Mouse (Mus musculus) liver, embryonic 13.5 days (tissue): Measurements from ENCODE around the gene Tcta. TPM values are rescaled to one million over a fixed set of nuclear protein-coding genes. Genes with fewer than 3 reads are reported as not detected.

Source experiments
- ATAC-seq: fragments of 200-750 bp; cut with Nextera tagmentation; 2 replicates; pipeline ENCODE4 v1.8.0; 2017; ENCODE audit warnings: low read depth, mild to moderate bottlenecking, moderate number of reproducible peaks, moderate library complexity
- DNase-seq: peaks from one replicate; pipeline ENCODE4 v3.0.0; 2022
- H3K27ac ChIP-seq: fragments of 300-500 bp; sonication (generic); 2 replicates; pipeline ENCODE4 v1.5.1; 2015; ENCODE audit warnings: moderate library complexity, mild to moderate bottlenecking, inconsistent platforms
- H3K27me3 ChIP-seq: fragments of 300-500 bp; sonication (generic); 2 replicates; pipeline ENCODE4 v1.6.1; 2015; ENCODE audit warnings: mild to moderate bottlenecking, inconsistent platforms
- H3K36me3 ChIP-seq: fragments of 300-500 bp; sonication (generic); 2 replicates; pipeline ENCODE4 v1.6.1; 2015; ENCODE audit warnings: mild to moderate bottlenecking, inconsistent platforms
- H3K4me1 ChIP-seq: fragments of 300-500 bp; sonication (generic); replicated peaks from 2 replicates; pipeline ENCODE4 v1.6.1; 2015; ENCODE audit warnings: inconsistent platforms
- H3K4me2 ChIP-seq: fragments of 300-500 bp; sonication (generic); 2 replicates; pipeline ENCODE4 v1.6.1; 2015; ENCODE audit warnings: inconsistent platforms, mild to moderate bottlenecking, moderate library complexity
- H3K4me3 ChIP-seq: fragments of 300-500 bp; sonication (generic); replicated peaks from 2 replicates; pipeline ENCODE4 v1.5.1; 2015; ENCODE audit warnings: mild to moderate bottlenecking, inconsistent platforms
- H3K9ac ChIP-seq: fragments of 300-500 bp; sonication (generic); 2 replicates; pipeline ENCODE4 v1.6.1; 2015; ENCODE audit warnings: mild to moderate bottlenecking, inconsistent platforms
- H3K9me3 ChIP-seq: fragments of 300-500 bp; sonication (generic); replicated peaks from 2 replicates; pipeline ENCODE4 v1.6.1; 2016; ENCODE audit warnings: inconsistent platforms
- WGBS: fragments of 180-500 bp; shearing (Covaris S2); methylation state at CpG from one replicate; pipeline ENCODE4 v1.1.7; 2015; ENCODE audit not compliant: insufficient replicate concordance; 5-methylcytosine and 5-hydroxymethylcytosine counted together
- polyA plus RNA-seq: library from polyadenylated mRNA; unstranded; fragments of >200 nt; fragmentation: Nextera tagmentation; extraction: Ambion mirVana; gene quantifications from 2 replicates; pipeline ENCODE4 v1.2.1, GENCODE M21; 2015

Tcta gene
- polyA plus RNA-seq, 1 experiment from 2014 or later: 12.7 TPM

DNA sequence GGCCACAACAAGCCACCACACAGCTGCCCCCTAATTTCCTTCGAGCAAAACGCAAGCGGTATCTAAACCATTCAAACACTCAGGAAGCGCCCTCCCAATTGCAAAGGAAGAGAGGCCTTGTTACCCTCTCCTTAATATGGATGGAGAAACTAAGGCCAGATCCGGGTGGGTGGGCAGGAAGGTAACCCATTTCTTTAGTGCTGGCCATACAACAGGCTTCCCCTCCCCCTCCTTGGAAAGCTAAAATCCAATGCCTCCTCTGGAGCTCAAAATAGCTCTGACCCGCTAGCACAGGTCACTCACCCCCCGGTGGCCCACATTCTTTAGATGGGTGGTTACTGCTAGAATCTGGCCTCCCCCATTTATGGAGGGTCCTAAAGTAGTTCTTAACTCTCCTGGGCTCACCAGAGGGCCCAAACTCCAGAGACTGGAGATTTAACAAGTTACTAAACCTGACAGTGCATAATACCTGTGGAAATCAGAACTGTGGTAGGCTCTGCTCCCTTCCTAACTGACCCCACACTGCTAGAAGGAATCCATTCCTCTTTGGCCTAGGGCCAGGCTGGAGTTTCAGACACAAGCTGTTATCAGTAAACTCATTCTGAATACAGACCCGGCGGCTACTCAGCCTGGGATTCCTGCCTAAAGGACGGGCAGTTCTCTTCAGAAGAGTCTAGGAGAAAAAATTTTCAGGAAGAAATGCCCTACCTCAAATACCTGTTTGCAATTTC lies 41.6 kb downstream of the Tcta start:
- Histone ChIP-seq H3K4me2 (peak overlapping the region; percentile 100), H3K4me3 (peak overlapping the region; percentile 88), H3K36me3 (no peaks in the 10 kb centered on the region), H3K27me3 (no peaks in the 10 kb centered on the region), H3K4me1 (peaks cover 36% of the 10 kb centered on the region), H3K9ac (peak overlapping the region; percentile 51), H3K27ac (peak overlapping the region; percentile 91), H3K9me3 (no peaks in the 10 kb centered on the region)
- WGBS: 13% methylated on average over 10 of the region's 10 CpGs
- ATAC-seq (no peak; the same call in 1 of the 2 replicates), DNase-seq (no peak)

DNA sequence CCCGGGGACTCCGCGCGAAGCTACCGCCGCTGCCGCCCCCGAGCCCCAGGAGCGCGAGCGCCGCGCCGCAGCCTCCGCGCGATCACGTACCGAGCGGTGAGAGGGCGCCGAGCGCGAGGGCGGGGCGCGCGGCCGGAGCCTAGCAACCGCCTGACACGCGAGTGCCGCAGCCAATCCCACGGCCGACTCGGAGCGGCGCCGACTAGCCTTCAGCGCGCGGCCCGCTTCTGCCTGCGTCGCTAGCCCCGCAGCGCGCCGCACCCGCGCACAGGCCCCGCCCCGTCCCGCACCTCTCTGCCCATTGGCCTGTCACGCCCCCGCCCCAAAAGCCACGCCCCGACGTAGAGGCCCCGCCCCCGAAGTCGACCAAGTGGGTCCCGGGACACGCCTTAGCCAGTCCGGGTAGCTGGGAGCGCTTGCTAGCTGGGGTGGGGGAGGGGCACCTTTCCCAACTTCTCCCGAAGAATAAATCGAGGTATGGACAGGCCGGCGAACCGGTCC lies 42.2 kb downstream of the Tcta start, which contains the start of gene Dag1:
Gene Dag1 (minus strand): TSS at position 269 of the 501 bp plus-strand sequence.
- H3K9ac ChIP-seq: peak within 1 kb of the TSS; percentile 92
- peaks cover 36% of the 10 kb centered on the region for H3K4me1 ChIP-seq

DNA sequence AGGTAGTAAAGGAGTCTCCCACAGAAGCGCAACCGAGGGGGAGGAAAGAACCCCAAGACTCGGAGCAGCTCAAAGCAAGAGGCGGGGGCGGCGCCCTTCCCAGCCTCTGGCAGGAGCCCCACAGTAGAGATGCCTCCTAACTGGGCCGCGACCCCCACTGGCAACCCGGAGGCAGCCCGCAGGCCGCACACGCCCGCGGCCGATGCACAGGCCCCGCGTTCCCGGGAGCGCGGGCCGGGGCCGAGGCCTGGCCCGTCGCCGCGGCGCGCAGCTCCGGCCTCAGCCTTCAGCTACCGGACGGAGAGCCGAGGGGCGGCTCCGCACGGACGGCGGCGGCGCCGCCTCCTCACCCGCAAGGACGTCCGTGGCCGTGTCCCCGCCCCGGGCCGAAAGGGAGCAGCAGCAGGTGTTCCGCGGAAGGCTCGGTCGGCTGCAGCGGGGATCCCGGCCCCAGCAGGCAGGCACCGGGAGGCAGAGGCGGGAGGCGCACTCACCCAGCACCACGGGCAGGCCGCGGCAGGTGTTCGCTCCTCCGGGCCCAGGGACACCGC lies 42.8 kb downstream of the Tcta start:
- under 1% methylated on average over 61 of the region's 62 CpGs for WGBS
- Histone ChIP-seq H3K36me3 (no peaks in the 10 kb centered on the region), H3K27me3 (no peaks in the 10 kb centered on the region), H3K4me3 (peak overlapping the region; percentile 88), H3K9ac (peak overlapping the region; percentile 92), H3K27ac (peak overlapping the region; percentile 91), H3K9me3 (no peaks in the 10 kb centered on the region), H3K4me2 (peak overlapping the region; percentile 100), H3K4me1 (peaks cover 36% of the 10 kb centered on the region)
- DNase-seq: no peak
- ATAC-seq: peak; percentile 66

More for the DNA sequence above, 42.2 kb downstream of the Tcta start, which contains the start of gene Dag1:
- DNase-seq (peak; percentile 97), ATAC-seq (peak; percentile 96)
- peak within 1 kb of the TSS; percentile 91 for H3K27ac ChIP-seq
- H3K36me3 ChIP-seq: no peaks in the 10 kb centered on the region
- H3K9me3 ChIP-seq: no peaks in the 10 kb centered on the region
- peak within 1 kb of the TSS; percentile 88 for H3K4me3 ChIP-seq
- peak within 1 kb of the TSS; percentile 100 for H3K4me2 ChIP-seq
- under 1% methylated on average over 66 of the region's 71 CpGs for WGBS
- H3K27me3 ChIP-seq: no peaks in the 10 kb centered on the region

DNA sequence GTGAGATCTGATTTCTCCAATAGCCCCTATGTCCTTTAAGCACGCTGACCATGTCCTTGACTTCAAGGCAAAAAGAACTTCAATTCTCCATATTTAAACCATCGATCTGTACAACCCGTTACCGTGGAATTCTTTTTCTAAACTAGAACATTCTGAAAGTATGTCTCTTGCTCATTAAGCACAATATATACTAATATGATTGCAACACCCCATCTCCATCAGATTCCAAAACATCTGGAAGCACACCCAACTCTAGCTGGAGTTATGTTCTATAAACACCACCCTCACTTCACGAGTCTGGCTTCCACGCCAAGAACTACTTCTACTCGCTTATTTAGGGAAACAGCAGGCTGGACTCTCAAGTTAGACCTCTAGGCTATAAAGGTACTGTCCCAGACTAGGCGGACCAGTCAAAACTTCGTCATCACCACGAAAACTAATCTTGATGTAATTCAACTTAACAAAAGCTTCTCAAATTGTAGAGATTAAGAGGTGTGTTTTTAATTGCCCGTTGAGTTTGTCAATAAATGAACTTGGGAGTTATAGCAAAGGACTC lies 43.4 kb downstream of the Tcta start:
- ATAC-seq (no peak), DNase-seq (no peak)
- 58% methylated on average over 11 of the region's 11 CpGs for WGBS
- Histone ChIP-seq H3K4me2 (peak overlapping the region; percentile 100), H3K9ac (peak overlapping the region; percentile 92), H3K36me3 (no peaks in the 10 kb centered on the region), H3K4me3 (peak overlapping the region; percentile 88), H3K27ac (peak overlapping the region; percentile 91; the same call in 1 of the 2 replicates), H3K27me3 (no peaks in the 10 kb centered on the region), H3K9me3 (no peaks in the 10 kb centered on the region), H3K4me1 (peaks cover 36% of the 10 kb centered on the region)

DNA sequence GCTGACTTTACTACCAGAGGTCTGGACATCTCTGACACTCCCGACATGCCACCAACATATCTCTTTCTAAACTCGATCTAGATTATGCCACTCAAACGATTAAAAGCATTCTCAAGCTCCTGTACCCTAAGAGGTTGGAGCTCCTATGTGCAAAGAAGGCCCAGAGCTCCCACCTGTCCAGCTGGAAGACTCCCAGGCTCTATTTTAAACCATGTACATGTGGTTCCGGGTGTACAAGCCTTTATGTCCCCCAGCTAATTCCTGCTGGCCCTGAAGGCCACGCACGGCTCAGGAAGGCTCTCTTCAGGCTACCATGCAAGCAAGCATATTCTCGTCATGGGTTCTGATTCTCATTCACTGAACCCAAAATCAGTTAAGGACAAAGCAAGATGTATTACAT lies 44.1 kb downstream of the Tcta start:
- no peaks in the 10 kb centered on the region for H3K36me3 ChIP-seq

DNA sequence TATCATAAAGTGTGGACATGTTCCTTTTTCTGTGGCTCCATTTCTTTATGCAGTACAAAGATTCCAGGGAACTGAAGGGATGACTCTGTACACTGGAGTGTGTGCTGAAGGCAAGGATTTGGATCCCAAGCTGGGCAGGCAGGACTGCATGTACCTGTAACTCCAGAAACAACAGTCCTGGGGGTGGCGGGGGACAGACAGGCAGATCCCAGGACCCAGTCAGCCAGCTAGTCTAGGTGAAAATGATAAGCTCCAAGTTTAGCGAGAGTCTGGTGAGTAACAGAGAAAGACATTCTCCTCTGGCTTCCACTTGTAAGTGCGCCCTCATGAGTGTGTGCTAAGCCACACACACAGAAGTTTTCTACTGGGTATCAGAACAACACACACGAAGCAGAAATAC lies 45.4 kb downstream of the Tcta start:
- Histone ChIP-seq H3K36me3 (no peaks in the 10 kb centered on the region), H3K9ac (no peak overlapping the region), H3K4me2 (no peak overlapping the region), H3K27me3 (no peaks in the 10 kb centered on the region), H3K9me3 (no peaks in the 10 kb centered on the region), H3K27ac (no peak overlapping the region), H3K4me3 (no peak overlapping the region), H3K4me1 (peaks cover 36% of the 10 kb centered on the region)
- DNase-seq (no peak), ATAC-seq (no peak)
- 53% methylated on average over 4 of the region's 4 CpGs for WGBS

More for the DNA sequence above, 44.1 kb downstream of the Tcta start:
- Histone ChIP-seq H3K27ac (no peak overlapping the region), H3K4me1 (peaks cover 36% of the 10 kb centered on the region), H3K4me3 (peak overlapping the region; percentile 88), H3K9ac (peak overlapping the region; percentile 92; the same call in 1 of the 2 replicates), H3K4me2 (peak overlapping the region; percentile 100), H3K27me3 (no peaks in the 10 kb centered on the region), H3K9me3 (no peaks in the 10 kb centered on the region)
- WGBS: 67% methylated on average over 7 of the region's 7 CpGs
- DNase-seq (no peak), ATAC-seq (no peak)

Other genes starting within 250 kb of the Tcta start
- gene Mst1, start 225.7 kb downstream of the Tcta start, polyA plus RNA-seq: 15.5 and 18.6 TPM in 2 replicates
- gene Rnf123, start 222.8 kb downstream of the Tcta start, polyA plus RNA-seq: 80.8 and 88.0 TPM in 2 replicates
- 176 and 195 TPM in 2 replicates for gene Apeh, start 211.6 kb downstream of the Tcta start, polyA plus RNA-seq
- gene Bsn, start 115.8 kb downstream of the Tcta start, polyA plus RNA-seq: 2.3 and 2.5 TPM in 2 replicates
- gene Dag1, start 42.2 kb downstream of the Tcta start, polyA plus RNA-seq: 12.7 and 17.8 TPM in 2 replicates
- gene Nicn1, start 15.7 kb downstream of the Tcta start, polyA plus RNA-seq: 4.7 and 5.6 TPM in 2 replicates
- 14.0 and 14.1 TPM in 2 replicates for gene Amt, start 9.3 kb downstream of the Tcta start, polyA plus RNA-seq
- gene Rhoa, start within 50 bp of the Tcta start, polyA plus RNA-seq: 235 and 296 TPM in 2 replicates
- gene Gpx1, start 32.7 kb upstream of the Tcta start, polyA plus RNA-seq: 6,829 and 6,884 TPM in 2 replicates
- 67.0 and 71.0 TPM in 2 replicates for gene Usp4, start 41.7 kb upstream of the Tcta start, polyA plus RNA-seq
- 0.47 and 0.68 TPM in 2 replicates for gene 1700102P08Rik, start 86.6 kb upstream of the Tcta start, polyA plus RNA-seq
- 0.30 and 0.35 TPM in 2 replicates for gene Ccdc36, start 122.3 kb upstream of the Tcta start, polyA plus RNA-seq
- not detected in 2 replicates for gene BC048562, start 130.3 kb upstream of the Tcta start, polyA plus RNA-seq
- 23.5 and 26.0 TPM in 2 replicates for gene Ccdc71, start 154.4 kb upstream of the Tcta start, polyA plus RNA-seq
- gene Klhdc8b, start 155.4 kb upstream of the Tcta start, polyA plus RNA-seq: 12.3 and 12.8 TPM in 2 replicates
- 5.3 and 6.4 TPM in 2 replicates for gene Lamb2, start 173.6 kb upstream of the Tcta start, polyA plus RNA-seq
- 26.0 and 27.0 TPM in 2 replicates for gene Usp19, start 184.4 kb upstream of the Tcta start, polyA plus RNA-seq
- 63.1 and 66.1 TPM in 2 replicates for gene Qars, start 201.5 kb upstream of the Tcta start, polyA plus RNA-seq
- gene Qrich1, start 210.6 kb upstream of the Tcta start, polyA plus RNA-seq: 46.2 and 61.1 TPM in 2 replicates